Mouse (Mus musculus): ENCODE measurements around the gene 1190007I07Rik.
"Not testable (repeated sequence)": the region's sequence is repeated elsewhere in the genome, so short reads cannot be mapped to it uniquely, and the experiment has no call there.

Gene 1190007I07Rik

DNA sequence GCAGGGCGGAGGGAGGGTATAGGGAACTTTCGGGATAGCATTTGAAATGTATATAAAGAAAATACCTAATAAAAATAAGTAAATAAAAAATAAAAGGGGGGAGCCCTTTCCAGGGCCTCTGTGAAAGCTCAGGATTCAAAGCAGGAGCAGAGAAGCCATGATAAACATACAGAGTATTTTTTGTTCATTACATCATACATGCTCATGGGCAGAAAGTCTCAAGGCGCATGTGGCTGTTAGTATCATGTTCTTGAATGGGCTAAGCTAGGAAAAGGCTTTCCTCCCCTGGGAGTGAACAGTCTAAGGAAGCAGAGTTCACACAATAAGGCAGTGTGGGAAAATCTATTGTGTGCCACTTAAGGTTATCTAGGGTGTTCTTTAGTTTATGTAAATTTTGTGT, 13.3 kb upstream of the 1190007I07Rik start:
- TF ChIP-seq GATA4 (IDR thresholded peaks at IDR 0.05; ENCODE audit: insufficient replicate concordance, low read length), result no peak

DNA sequence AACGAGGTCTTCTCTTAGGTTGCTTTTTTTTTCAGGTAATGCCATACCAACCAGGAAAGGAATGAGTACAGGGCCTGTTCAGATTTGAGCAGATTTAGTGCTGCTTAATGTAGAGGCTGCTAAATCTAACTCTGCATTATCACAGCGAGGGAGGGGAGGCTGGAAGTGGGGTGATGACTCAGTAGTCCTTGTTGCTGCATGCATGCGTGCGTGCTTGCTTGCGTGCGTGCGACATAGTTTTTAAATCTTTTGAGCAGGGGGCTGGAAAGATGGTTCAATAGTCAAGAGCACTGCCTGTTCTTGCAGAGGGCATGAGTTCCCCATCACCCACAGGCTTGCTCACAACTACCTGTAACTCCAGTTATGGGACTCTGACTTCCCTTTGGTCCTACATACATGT, 11.3 kb upstream of the 1190007I07Rik start:
- no peak for TF ChIP-seq GATA4 (IDR thresholded peaks at IDR 0.05; ENCODE audit: insufficient replicate concordance, low read length)

DNA sequence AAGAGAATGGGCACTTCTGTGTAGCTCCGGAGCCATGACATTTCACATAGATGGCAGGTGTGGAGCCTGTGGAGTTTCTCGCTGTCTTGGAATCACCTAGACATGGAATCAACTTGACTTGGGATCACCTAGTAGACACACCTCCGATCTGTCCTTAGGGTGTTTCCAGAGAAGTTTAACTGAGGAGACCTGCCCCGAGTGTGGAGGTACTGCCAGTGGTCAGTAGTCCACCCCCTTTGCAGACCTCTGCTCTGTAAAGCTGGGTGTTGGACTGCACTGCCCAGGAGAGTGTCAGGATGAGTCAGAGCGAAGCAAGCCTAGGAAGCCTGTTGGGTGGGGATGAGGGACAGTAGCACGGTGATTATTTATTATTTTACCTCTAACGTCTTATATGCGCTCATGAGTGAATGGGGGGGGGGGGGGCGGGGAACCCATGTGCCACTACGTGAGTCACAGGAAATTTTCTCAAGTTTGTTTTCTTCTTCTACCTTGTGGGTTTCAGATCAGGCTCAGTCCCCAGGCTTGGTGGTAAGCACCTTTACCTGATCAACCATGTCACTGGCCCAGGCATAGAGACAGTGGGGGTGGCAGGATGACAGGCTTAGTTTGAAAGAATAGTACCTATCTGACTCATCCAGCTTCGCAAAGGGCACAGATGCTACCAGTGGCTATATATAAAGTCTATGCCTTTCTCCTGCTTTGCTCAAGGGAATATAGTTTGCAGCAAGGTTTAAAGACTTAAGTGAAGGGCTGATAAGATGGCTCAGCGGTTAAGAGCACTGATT, 9.7 kb upstream of the 1190007I07Rik start:
- TF ChIP-seq GATA4 (IDR thresholded peaks at IDR 0.05; ENCODE audit: insufficient replicate concordance, low read length), result no peak

DNA sequence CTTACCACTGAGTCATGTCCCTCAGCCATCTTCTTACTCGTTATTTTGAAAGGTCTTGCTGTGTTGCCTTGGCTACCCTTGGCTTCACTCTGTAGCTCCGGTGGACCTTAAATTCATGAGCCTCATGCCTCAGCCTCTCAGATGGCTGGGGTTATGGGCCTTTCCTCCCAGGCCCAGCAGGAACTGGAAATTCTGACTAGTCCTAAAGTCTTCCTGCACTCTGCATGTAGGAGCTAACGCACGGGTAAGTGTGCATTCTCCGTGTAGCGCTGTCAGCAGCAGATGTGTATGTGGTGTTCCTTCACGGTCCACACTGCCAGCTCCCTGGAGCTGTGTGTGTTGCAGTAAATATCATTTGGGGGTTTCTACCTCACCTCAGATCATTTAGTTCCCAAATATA, 8.1 kb upstream of the 1190007I07Rik start:
- no peak for TF ChIP-seq GATA4 (IDR thresholded peaks at IDR 0.05; ENCODE audit: insufficient replicate concordance, low read length)

DNA sequence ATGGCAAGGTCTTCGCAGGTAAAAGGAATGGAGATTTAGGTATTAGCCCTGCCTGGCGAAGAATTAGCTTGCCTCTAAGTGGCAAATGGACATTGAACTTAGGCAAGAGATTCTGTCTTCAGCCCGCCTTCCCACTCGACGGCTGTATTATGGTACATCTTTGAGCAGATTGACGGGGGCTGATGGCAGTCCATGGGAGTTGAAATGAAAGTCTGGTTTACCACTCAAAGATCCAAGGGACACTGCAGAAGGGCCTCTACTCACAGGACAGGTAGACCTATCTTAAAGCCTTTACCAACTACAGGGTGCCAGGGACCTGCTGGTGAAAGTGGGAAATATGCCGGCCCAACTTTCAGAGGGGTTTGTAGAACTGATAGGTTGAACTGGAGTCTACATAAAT, 7.5 kb upstream of the 1190007I07Rik start:
- no peak for TF ChIP-seq GATA4 (IDR thresholded peaks at IDR 0.05; ENCODE audit: insufficient replicate concordance, low read length)

DNA sequence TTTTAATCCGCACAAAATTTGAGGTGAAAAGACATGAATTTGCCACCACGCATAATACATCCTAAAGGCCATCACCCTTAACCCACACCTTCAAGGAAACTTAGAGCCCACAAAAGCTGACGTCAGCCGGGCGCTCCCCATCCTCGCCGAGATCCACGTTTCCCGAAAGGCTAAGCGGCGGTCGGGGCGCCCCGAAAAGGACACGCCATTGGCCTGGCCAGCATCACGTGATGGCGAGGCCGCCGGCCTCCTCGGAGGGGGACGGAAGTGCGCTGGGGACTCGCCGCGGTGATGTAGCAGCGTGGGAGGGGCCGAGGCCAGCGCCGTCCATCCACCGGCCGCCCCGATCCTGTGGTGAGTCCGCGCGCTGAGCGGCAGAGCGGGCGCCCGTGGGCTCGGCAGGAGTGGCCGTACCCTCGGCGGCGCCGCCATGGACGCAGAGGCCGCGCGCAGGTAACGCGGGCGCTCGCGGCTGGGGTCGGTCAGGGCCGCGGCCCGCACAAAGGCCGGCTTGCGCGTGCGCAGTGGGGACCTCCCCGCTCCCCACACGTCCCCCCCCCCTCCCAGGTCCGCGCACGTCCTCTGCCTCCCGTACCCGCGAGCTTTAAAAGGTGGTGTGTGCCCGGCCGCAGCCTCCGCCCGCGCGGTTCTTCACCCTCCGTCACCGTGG, 6.7 kb upstream of the 1190007I07Rik start, which contains the start of gene Tdg:
Gene Tdg, plus strand, starts transcription at position 243 of the 670 bp plus-strand sequence.
- TF ChIP-seq GATA4 (IDR thresholded peaks at IDR 0.05; ENCODE audit: insufficient replicate concordance, low read length), result not testable (repeated sequence)

DNA sequence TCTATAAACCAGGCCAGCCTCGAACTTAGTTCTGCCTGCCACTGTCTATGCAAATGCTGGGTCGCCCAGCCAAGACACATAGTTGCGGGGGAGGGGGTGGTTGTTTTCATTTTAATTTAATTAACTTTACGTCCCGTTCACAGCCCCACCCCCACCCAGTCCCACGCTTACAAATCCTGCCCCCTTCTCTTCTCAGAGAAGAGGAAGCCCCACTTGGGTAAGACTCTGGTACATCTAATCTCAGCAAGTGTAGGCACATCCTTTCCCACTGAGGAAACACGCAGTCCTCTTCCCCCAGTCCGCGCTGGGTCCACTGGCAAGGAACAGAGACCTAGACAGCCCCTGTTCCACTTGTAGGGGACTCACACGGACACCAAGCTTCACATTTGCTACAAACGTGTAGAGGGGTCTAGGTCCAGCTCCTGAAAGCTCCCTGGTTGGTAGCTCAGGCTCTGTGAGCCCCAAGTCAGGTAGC, 6.1 kb upstream of the 1190007I07Rik start:
- no peak for TF ChIP-seq GATA4 (IDR thresholded peaks at IDR 0.05; ENCODE audit: insufficient replicate concordance, low read length)

DNA sequence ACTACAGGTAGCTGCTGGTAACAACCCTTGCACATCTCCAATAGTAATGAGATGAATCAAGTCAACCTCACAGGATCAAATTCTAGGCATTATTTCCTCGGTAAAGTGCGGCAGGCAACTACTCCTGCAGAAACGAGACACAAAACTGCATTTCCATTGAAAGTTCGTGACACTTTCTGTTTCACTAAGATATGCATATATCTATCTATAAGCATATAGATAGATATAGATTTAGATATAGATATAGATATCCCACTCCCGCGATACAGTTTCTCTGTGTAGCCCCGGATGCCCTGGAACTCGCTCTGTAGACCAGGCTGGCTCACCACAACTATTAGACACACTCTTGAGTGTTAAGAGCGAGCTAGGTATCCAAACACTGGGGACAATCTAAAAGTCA, 793 bp downstream of the 1190007I07Rik start:
- no peak for TF ChIP-seq GATA4 (IDR thresholded peaks at IDR 0.05; ENCODE audit: insufficient replicate concordance, low read length)

Data from liver, adult (tissue).